ENCODE assay signal across 8 mouse cellular contexts in genomic region chr9:86879216-86880112, GRCm38 (mm10). TPM values are rescaled to one million over a fixed set of nuclear protein-coding genes. Genes with fewer than 3 reads are reported as not detected.
DNase-seq lines count a peak whose midpoint lies in the region; ATAC-seq and TF ChIP-seq lines count a peak whose summit lies in the region.

No protein-coding gene starts in this region.

- no peak for ATAC-seq in liver, embryonic 14.5 days (ENCODE audit: insufficient read depth)

- no peaks in the 10 kb centered on the region for H3K9me3 ChIP-seq in liver, embryonic 14.5 days (ENCODE audit: control insufficient read depth, low read length)

- H3K4me2 ChIP-seq in liver, embryonic 14.5 days (ENCODE audit: low read depth) = peak overlapping the region; percentile 55

- DNase-seq in urinary bladder, postnatal 14 days (ENCODE audit: low spot score) = peak; percentile 11
- DNase-seq in urinary bladder, postnatal 10 days (ENCODE audit: low spot score) = no peak
- peak; percentile 78 to 81 for DNase-seq in cerebellum, postnatal 10 days
- DNase-seq in frontal cortex, postnatal 36 days (ENCODE audit: low spot score in 2 of 2) = peak; percentile 51
- peak; percentile 26 for DNase-seq in kidney, postnatal 10 days
- no peak for DNase-seq in liver, embryonic 14.5 days (ENCODE audit: low read depth in 3 of 3, low spot score in 3 of 3)
- peak; percentile 70 for DNase-seq in right cerebral cortex, postnatal 25 days
- DNase-seq in B cell, adult 2 months = no peak

- H3K27me3 ChIP-seq in liver, embryonic 14.5 days (ENCODE audit: control insufficient read depth, insufficient read depth, low read length) = peaks cover 31% of the 10 kb centered on the region

- no peak for TF ChIP-seq EP300 in liver, embryonic 14.5 days (IDR thresholded peaks at IDR 0.05; ENCODE audit: low read depth)

- no peak overlapping the region for H3K9ac ChIP-seq in liver, embryonic 14.5 days (replicated peaks)

- H3K4me1 ChIP-seq in liver, embryonic 14.5 days (replicated peaks; ENCODE audit: control insufficient read depth in 2 of 2, insufficient read depth in 2 of 2, low read length in 1 of 2) = no peaks in the 10 kb centered on the region

- no peaks in the 10 kb centered on the region for H3K36me3 ChIP-seq in liver, embryonic 14.5 days (replicated peaks; ENCODE audit: control insufficient read depth, insufficient read depth, low read depth)

- WGBS in liver, embryonic 14.5 days (ENCODE audit: insufficient replicate concordance) = 2% methylated on average over 75 of the region's 75 CpGs

- no peak for TF ChIP-seq CTCF in liver, embryonic 14.5 days (IDR thresholded peaks at IDR 0.05; ENCODE audit: low read depth)

- H3K27ac ChIP-seq in liver, embryonic 14.5 days = no peak overlapping the region

- peak overlapping the region; percentile 21 to 43; a peak in 3 of 4 replicates for H3K4me3 ChIP-seq in liver, embryonic 14.5 days (ENCODE audit: insufficient read depth in 1 of 2, low read depth in 2 of 2, low read length in 2 of 2)

RNA-seq across cellular contexts. Expression of gene Snap91, which starts 1.0 kb away (rescaled TPM):
- polyA plus RNA-seq in liver, embryonic 14.5 days (2012; rRNA removed) = 0.02 and 0.05 TPM in 2 replicates
- polyA plus RNA-seq in liver, embryonic 14.5 days (2014; fragmentation: Nextera tagmentation; extraction: Ambion mirVana) = not detected in 2 replicates

Comparison
In these comparisons a context has a peak if more than half of its experiments do, and no peak if none do; other contexts are left out.
1. DNase-seq: peak in urinary bladder, postnatal 14 days (single experiment), cerebellum, postnatal 10 days (2 of 2), frontal cortex, postnatal 36 days (2 of 2), kidney, postnatal 10 days (single experiment) and right cerebral cortex, postnatal 25 days (single experiment); none in urinary bladder, postnatal 10 days (single experiment), liver, embryonic 14.5 days (0 of 3) and B cell, adult 2 months (0 of 2).